ENCODE assay signal across 9 mouse cellular contexts in genomic region chr3:90464552-90465080, GRCm38 (mm10). TPM values are rescaled to one million over a fixed set of nuclear protein-coding genes. Genes with fewer than 3 reads are reported as not detected.
A peak's percentile ranks its signal among the peaks of the same experiment; 100 is the strongest.
DNase-seq lines count a peak whose midpoint lies in the region; ATAC-seq and TF ChIP-seq lines count a peak whose summit lies in the region.
"Had no signal": no experiment of that assay in that cellular context is flagged by ENCODE, and none has a peak within 500 bp of the region (broad histone marks: within the 10 kb centered on the region; RNA-seq: fewer than 3 reads in every experiment).

No protein-coding gene starts in this region.

- no peaks in the 10 kb centered on the region for H3K9me3 ChIP-seq in intestine, embryonic 14.5 days (ENCODE audit: control insufficient read depth, low read length)
- H3K9me3 ChIP-seq in lung, embryonic 15.5 days: no peaks in the 10 kb centered on the region

- no peaks in the 10 kb centered on the region for H3K36me3 ChIP-seq in testis, adult 2 months (ENCODE audit: control insufficient read depth, insufficient read depth, low read length)
- no peaks in the 10 kb centered on the region for H3K36me3 ChIP-seq in intestine, embryonic 14.5 days (ENCODE audit: control insufficient read depth, insufficient read depth, low read length)
- H3K36me3 ChIP-seq in lung, embryonic 15.5 days: no peaks in the 10 kb centered on the region

- TF ChIP-seq POLR2A in testis, adult 2 months (IDR thresholded peaks at IDR 0.05; ENCODE audit: control insufficient read depth, low read depth, low read length): no peak

- WGBS in intestine, embryonic 14.5 days: 16% methylated on average over 37 of the region's 37 CpGs
- 9% methylated on average over 37 of the region's 37 CpGs for WGBS in lung, embryonic 15.5 days

- peaks cover 3% of the 10 kb centered on the region; the same call in 1 of the 2 replicates for H3K27me3 ChIP-seq in testis, adult 2 months (ENCODE audit: control insufficient read depth, insufficient read depth, low read length)
- peaks cover 34% of the 10 kb centered on the region for H3K27me3 ChIP-seq in intestine, embryonic 14.5 days (replicated peaks; ENCODE audit: control insufficient read depth, insufficient read depth, low read length)
- H3K27me3 ChIP-seq in lung, embryonic 15.5 days: peaks cover 25% of the 10 kb centered on the region

- no peak for TF ChIP-seq CTCF in testis, adult 2 months (IDR thresholded peaks at IDR 0.05; ENCODE audit: control insufficient read depth, insufficient read depth, insufficient replicate concordance, low read depth, low read length)

- no peak for DNase-seq in testis, postnatal 14 days (ENCODE audit: low spot score)
- DNase-seq in gastrocnemius, adult 18-20 months (ENCODE audit: low spot score): peak; percentile 24
- peak; percentile 67 for DNase-seq in intestine, embryonic 14.5 days (ENCODE audit: low spot score)
- peak; percentile 32 for DNase-seq in ovary, postnatal 14 days (ENCODE audit: low spot score)
- no peak for DNase-seq in B cell, adult 2 months
- DNase-seq in right cerebral cortex, postnatal 4 days: no peak

- H3K9ac ChIP-seq in intestine, embryonic 14.5 days (ENCODE audit: low read length): peak overlapping the region; percentile 46; the same call in 1 of the 2 replicates
- H3K9ac ChIP-seq in lung, embryonic 15.5 days: peak overlapping the region; percentile 52

- ATAC-seq in intestine, embryonic 14.5 days (replicated peaks; ENCODE audit: low FRiP score, low TSS enrichment, low read depth): 0 out of 2 replicates have a peak, but pooled peaks have one; percentile 22
- peak; percentile 53; the same call in 1 of the 2 replicates for ATAC-seq in lung, embryonic 15.5 days (ENCODE audit: borderline replicate concordance, extremely low read depth, low FRiP score, low TSS enrichment)

- H3K4me2 ChIP-seq in intestine, embryonic 14.5 days (ENCODE audit: low read length): peak overlapping the region; percentile 89
- H3K4me2 ChIP-seq in lung, embryonic 15.5 days: peak overlapping the region; percentile 84

- H3K27ac ChIP-seq in testis, adult 2 months (ENCODE audit: control insufficient read depth, insufficient read depth, low read depth, low read length): peak overlapping the region; percentile 80
- no peak overlapping the region for H3K27ac ChIP-seq in intestine, embryonic 14.5 days (ENCODE audit: low read depth)
- peak overlapping the region; percentile 76 for H3K27ac ChIP-seq in lung, embryonic 15.5 days

- peaks cover 10% of the 10 kb centered on the region for H3K4me1 ChIP-seq in testis, adult 2 months (ENCODE audit: control insufficient read depth, insufficient read depth, low read length)
- 0 out of 2 replicates have a peak, but pooled peaks cover 2% of the 10 kb centered on the region for H3K4me1 ChIP-seq in intestine, embryonic 14.5 days (replicated peaks; ENCODE audit: control insufficient read depth, insufficient read depth, low read length)
- peaks cover 24% of the 10 kb centered on the region for H3K4me1 ChIP-seq in lung, embryonic 15.5 days

- H3K4me3 ChIP-seq in testis, adult 2 months (ENCODE audit: control insufficient read depth, low read depth, low read length): peak overlapping the region; percentile 74
- peak overlapping the region; percentile 58 for H3K4me3 ChIP-seq in intestine, embryonic 14.5 days (ENCODE audit: low read depth, low read length)
- H3K4me3 ChIP-seq in lung, embryonic 15.5 days: peak overlapping the region; percentile 61

RNA-seq across cellular contexts. Expression of gene Npr1, which starts 1.1 kb away (rescaled TPM):
- polyA plus RNA-seq in testis, adult 2 months (2012; rRNA removed): 54.5 and 64.8 TPM in 2 replicates
- 1 to 10 TPM; 6.0 to 7.1 TPM for total RNA-seq in gastrocnemius, adult 18-20 months (2021)
- 5.3 and 5.9 TPM in 2 replicates for polyA plus RNA-seq in intestine, embryonic 14.5 days (2014; fragmentation: Nextera tagmentation; extraction: Ambion mirVana)
- polyA plus RNA-seq in lung, embryonic 15.5 days (2015; fragmentation: Nextera tagmentation; extraction: Ambion mirVana): 17.3 and 21.0 TPM in 2 replicates
- total RNA-seq: MEL had no signal

RNA-seq across cellular contexts. Expression of gene Ilf2, which starts 11.3 kb away (rescaled TPM):
- polyA plus RNA-seq in testis, adult 2 months (2012; rRNA removed): 30.8 and 33.2 TPM in 2 replicates
- 10 to 100 TPM; 25.2 to 26.7 TPM for total RNA-seq in gastrocnemius, adult 18-20 months (2021)
- polyA plus RNA-seq in intestine, embryonic 14.5 days (2014; fragmentation: Nextera tagmentation; extraction: Ambion mirVana): 188 and 207 TPM in 2 replicates
- 208 and 219 TPM in 2 replicates for polyA plus RNA-seq in lung, embryonic 15.5 days (2015; fragmentation: Nextera tagmentation; extraction: Ambion mirVana)

RNA-seq across cellular contexts. Expression of gene Snapin, which starts 26.2 kb away (rescaled TPM):
- polyA plus RNA-seq in testis, adult 2 months (2012; rRNA removed): 33.5 and 42.2 TPM in 2 replicates
- 10 to 100 TPM; 78.8 to 79.5 TPM for total RNA-seq in gastrocnemius, adult 18-20 months (2021)
- 67.5 and 80.6 TPM in 2 replicates for polyA plus RNA-seq in intestine, embryonic 14.5 days (2014; fragmentation: Nextera tagmentation; extraction: Ambion mirVana)
- 77.3 and 85.6 TPM in 2 replicates for polyA plus RNA-seq in lung, embryonic 15.5 days (2015; fragmentation: Nextera tagmentation; extraction: Ambion mirVana)

RNA-seq across cellular contexts. Expression of gene Ints3, which starts 31.2 kb away (rescaled TPM):
- 18.3 and 19.1 TPM in 2 replicates for polyA plus RNA-seq in testis, adult 2 months (2012; rRNA removed)
- 10 to 100 TPM; 13.6 to 16.1 TPM for total RNA-seq in gastrocnemius, adult 18-20 months (2021)
- polyA plus RNA-seq in intestine, embryonic 14.5 days (2014; fragmentation: Nextera tagmentation; extraction: Ambion mirVana): 31.2 and 31.7 TPM in 2 replicates
- 30.8 and 33.3 TPM in 2 replicates for polyA plus RNA-seq in lung, embryonic 15.5 days (2015; fragmentation: Nextera tagmentation; extraction: Ambion mirVana)

RNA-seq across cellular contexts. Expression of gene Chtop, which starts 44.7 kb away (rescaled TPM):
- 51.5 and 53.5 TPM in 2 replicates for polyA plus RNA-seq in testis, adult 2 months (2012; rRNA removed)
- total RNA-seq in gastrocnemius, adult 18-20 months (2021): 100 to 1,000 TPM in 1 of 2 experiments, 10 to 100 TPM in 1; 88.7 to 103 TPM
- polyA plus RNA-seq in intestine, embryonic 14.5 days (2014; fragmentation: Nextera tagmentation; extraction: Ambion mirVana): 86.4 and 87.0 TPM in 2 replicates
- 154 TPM in 2 replicates for polyA plus RNA-seq in lung, embryonic 15.5 days (2015; fragmentation: Nextera tagmentation; extraction: Ambion mirVana)

Comparison
In these comparisons a context has a peak if more than half of its experiments do, and no peak if none do; other contexts are left out.
1. DNase-seq: peak in gastrocnemius, adult 18-20 months (single experiment), intestine, embryonic 14.5 days (single experiment) and ovary, postnatal 14 days (single experiment); none in testis, postnatal 14 days (single experiment), B cell, adult 2 months (0 of 2) and right cerebral cortex, postnatal 4 days (single experiment).
2. Peak in every context shown above with its lines, with median percentiles within 50 percentile points of each other: H3K4me3 ChIP-seq.